Mouse (Mus musculus) testis, adult 2 months (tissue): Measurements from ENCODE around the gene Aasdh. TPM values are rescaled to one million over a fixed set of nuclear protein-coding genes. Genes with fewer than 3 reads are reported as not detected.

Source experiments
- H3K27ac ChIP-seq: fragments of 200-500 bp; 2 replicates; pipeline ENCODE4 v1.5.1; 2012; ENCODE audit warnings: low read depth, low read length; ENCODE audit not compliant: control insufficient read depth, insufficient read depth
- H3K27me3 ChIP-seq: fragments of 200-500 bp; 2 replicates; pipeline ENCODE4 v1.6.1; 2012; ENCODE audit warnings: mild to moderate bottlenecking, low read length, moderate library complexity; ENCODE audit not compliant: control insufficient read depth, insufficient read depth
- H3K36me3 ChIP-seq: fragments of 200-500 bp; 2 replicates; pipeline ENCODE4 v1.6.1; 2012; ENCODE audit warnings: mild to moderate bottlenecking, low read length; ENCODE audit not compliant: control insufficient read depth, insufficient read depth
- H3K4me1 ChIP-seq: fragments of 200-500 bp; 2 replicates; pipeline ENCODE4 v1.6.1; 2012; ENCODE audit warnings: low read length; ENCODE audit not compliant: control insufficient read depth, insufficient read depth
- H3K4me3 ChIP-seq: fragments of 200-500 bp; 2 replicates; pipeline ENCODE4 v1.5.1; 2012; ENCODE audit warnings: low read depth, mild to moderate bottlenecking, low read length, moderate library complexity, mixed read lengths; ENCODE audit not compliant: control insufficient read depth
- CTCF ChIP-seq: fragments of 200-500 bp; IDR thresholded peaks from 2 replicates; pipeline ENCODE4 v1.5.1; 2012; ENCODE audit warnings: low read depth, mild to moderate bottlenecking, inconsistent platforms, low read length, moderate library complexity; ENCODE audit not compliant: control insufficient read depth, insufficient read depth, insufficient replicate concordance
- POLR2A ChIP-seq: fragments of 200-500 bp; IDR thresholded peaks from 2 replicates; pipeline ENCODE4 v1.6.1; 2012; ENCODE audit warnings: low read depth, mild to moderate bottlenecking, inconsistent platforms, low read length, moderate library complexity; ENCODE audit not compliant: control insufficient read depth
- polyA plus RNA-seq: library from polyadenylated mRNA; depleted of rRNA; stranded (reverse); fragments of >200 nt; gene quantifications from 2 replicates; pipeline ENCODE4 v1.2.3, GENCODE M21; 2012; rRNA removed

Gene Aasdh
- polyA plus RNA-seq: 12.5 and 15.8 TPM in 2 replicates

- Histone ChIP-seq H3K27ac (peak within 1 kb of the TSS; percentile 98), H3K36me3 (no peaks in the 10 kb centered on the region), H3K27me3 (no peaks in the 10 kb centered on the region), H3K4me1 (peaks cover 2% of the 10 kb centered on the region; the same call in 1 of the 2 replicates), H3K4me3 (peak within 1 kb of the TSS; percentile 99)
- TF ChIP-seq POLR2A (peak; percentile 100), CTCF (0 out of 2 replicates have a peak, but pooled peaks have one; percentile 22)
Measured at GRCm38 (mm10) chr5:76905405-76906154, at the start of gene Aasdh. Aasdh (minus strand) TSS chr5:76905514.

DNA sequence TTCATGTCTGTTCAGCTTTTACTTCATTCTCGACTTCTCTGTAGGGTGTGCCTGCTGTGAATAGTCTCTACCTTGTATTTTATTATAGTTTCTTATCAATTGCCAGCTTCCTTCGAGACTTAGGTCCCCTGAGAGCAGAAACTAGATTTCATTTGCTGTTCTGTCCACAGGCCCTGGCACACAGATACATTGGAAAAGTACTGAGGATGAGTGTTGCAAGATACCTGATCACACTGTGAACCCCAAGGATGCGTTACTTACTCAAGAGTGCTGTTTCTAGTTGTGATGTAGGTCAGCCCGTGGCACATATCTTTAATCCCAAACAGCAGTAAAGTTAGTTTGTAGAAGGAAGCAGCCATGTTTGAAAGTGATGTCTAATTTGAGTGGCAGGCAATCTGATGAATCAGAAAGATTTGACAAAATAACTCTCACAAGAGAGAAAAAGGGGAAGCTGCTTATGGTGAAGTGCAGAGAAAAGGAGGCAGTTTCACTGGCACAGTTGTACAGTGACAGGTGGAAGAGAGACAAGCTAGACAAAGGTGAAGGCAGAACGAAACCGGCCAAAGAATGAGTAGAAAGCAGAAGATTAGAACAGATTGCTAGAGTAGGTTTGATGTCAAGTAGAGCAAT is 49.1 kb upstream of the Aasdh start:
- H3K4me1 ChIP-seq: peaks cover 10% of the 10 kb centered on the region
- TF ChIP-seq POLR2A: no peak
- TF ChIP-seq CTCF: no peak
- no peaks in the 10 kb centered on the region for H3K27me3 ChIP-seq
- H3K4me3 ChIP-seq: no peak overlapping the region
- H3K36me3 ChIP-seq: no peaks in the 10 kb centered on the region
- H3K27ac ChIP-seq: no peak overlapping the region

GRCm38 (mm10) chr5:76953794-76954193 is 48.5 kb upstream of the Aasdh start:
- no peak for TF ChIP-seq CTCF
- no peak for TF ChIP-seq POLR2A
- Histone ChIP-seq H3K27me3 (no peaks in the 10 kb centered on the region), H3K36me3 (no peaks in the 10 kb centered on the region), H3K4me3 (no peak overlapping the region), H3K27ac (no peak overlapping the region), H3K4me1 (peaks cover 10% of the 10 kb centered on the region)

GRCm38 (mm10) chr5:76952112-76953040 is 47.1 kb upstream of the Aasdh start:
- H3K4me3 ChIP-seq: peak overlapping the region; percentile 97
- H3K27me3 ChIP-seq: no peaks in the 10 kb centered on the region
- no peak for TF ChIP-seq POLR2A
- H3K4me1 ChIP-seq: peaks cover 10% of the 10 kb centered on the region
- H3K36me3 ChIP-seq: no peaks in the 10 kb centered on the region
- peak overlapping the region; percentile 94 for H3K27ac ChIP-seq

- H3K4me3 ChIP-seq: peak within 1 kb of the TSS; percentile 97
- H3K36me3 ChIP-seq: no peaks in the 10 kb centered on the region
- peak within 1 kb of the TSS; percentile 94 for H3K27ac ChIP-seq
- H3K4me1 ChIP-seq: peaks cover 10% of the 10 kb centered on the region
- no peaks in the 10 kb centered on the region for H3K27me3 ChIP-seq
- no peak for TF ChIP-seq CTCF
- peak; percentile 79 for TF ChIP-seq POLR2A
Measured at GRCm38 (mm10) chr5:76951106-76952027, 46.1 kb upstream of the Aasdh start, which contains the start of the genes Paics and Ppat. Paics (plus strand) TSS chr5:76951307. Ppat (minus strand) TSS chr5:76951578.

DNA sequence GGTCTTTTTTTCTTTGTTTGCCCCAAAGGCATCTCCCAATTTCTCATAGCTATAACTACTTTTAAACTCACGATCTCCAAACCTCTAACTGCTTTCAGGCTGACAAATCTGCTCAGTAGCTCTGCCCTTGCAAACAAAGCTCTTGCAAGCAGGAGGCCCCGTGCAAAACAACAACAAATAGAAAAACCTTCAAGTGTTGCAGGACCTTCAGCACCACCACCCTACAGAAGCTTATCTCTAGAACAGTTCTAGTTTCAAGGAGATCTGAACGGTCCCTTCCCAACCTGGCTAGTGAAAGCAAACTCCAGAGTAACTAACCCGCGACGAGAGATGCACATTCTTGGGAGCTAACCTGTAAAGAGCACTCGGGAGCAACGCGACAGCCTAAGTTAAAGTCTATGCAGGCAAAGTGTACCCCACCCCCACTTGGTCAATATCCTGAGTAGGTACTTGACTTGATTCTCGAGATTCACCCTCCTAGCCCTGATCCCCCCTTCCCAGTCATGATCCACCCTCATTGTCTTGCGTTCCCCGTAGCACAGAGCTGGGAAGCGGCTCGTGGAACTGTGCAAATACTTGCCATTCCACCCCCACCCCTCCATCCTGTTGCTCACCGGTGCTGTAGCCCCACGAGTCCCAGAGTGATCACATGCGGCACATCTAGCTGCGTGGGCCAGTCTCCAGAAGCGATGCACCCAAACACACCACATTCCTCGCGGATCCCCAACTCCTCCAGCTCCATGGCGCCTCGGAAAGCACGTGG is 45.2 kb upstream of the Aasdh start:
- peaks cover 10% of the 10 kb centered on the region for H3K4me1 ChIP-seq
- H3K36me3 ChIP-seq: no peaks in the 10 kb centered on the region
- H3K4me3 ChIP-seq: peak overlapping the region; percentile 97
- TF ChIP-seq CTCF (no peak), POLR2A (no peak)
- no peaks in the 10 kb centered on the region for H3K27me3 ChIP-seq
- H3K27ac ChIP-seq: peak overlapping the region; percentile 78
